Comparison of ENCODE assay signal across 21 mouse cellular contexts in the genomic region with DNA sequence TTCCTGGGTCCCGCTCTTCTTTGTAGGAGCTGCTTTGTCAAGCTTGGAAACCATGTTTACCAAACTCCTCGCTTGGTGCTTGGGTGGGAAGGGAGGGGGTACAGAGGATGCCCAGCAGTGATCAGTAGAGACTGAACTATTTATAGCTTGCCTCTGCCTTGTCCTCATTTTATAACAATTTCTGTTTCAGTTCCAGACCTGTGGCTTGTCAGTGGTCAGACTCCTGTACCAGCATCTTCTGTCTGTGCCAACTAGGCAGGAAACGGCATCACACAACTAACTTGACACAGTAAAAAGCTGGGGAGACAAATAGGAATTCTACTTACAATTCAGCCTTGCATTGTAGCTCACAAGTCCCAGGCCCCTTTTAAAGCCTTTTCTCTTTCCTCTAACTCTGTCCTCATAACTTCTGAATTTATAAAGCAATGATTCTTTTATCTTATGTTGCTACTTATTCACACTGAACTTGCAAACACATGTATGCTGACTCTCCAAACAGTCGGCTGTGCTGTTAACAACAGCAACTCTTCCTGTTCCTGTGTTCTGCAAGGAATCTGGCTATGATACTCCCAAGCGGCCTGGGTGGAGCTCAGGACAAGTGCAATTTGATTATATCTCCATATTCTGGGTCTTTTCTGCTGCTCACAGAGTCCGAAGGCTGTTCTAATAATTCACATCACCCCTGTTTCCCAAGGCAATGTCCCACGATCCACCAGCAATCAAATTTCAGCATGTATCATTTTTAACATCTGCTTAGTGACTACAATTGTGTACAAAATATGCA. TPM values are rescaled to one million over a fixed set of nuclear protein-coding genes. Genes with fewer than 3 reads are reported as not detected.
A peak's percentile ranks its signal among the peaks of the same experiment; 100 is the strongest.
DNase-seq lines count a peak whose midpoint lies in the region; ATAC-seq and TF ChIP-seq lines count a peak whose summit lies in the region.
"Had no signal": no experiment of that assay in that cellular context is flagged by ENCODE, and none has a peak within 500 bp of the region (broad histone marks: within the 10 kb centered on the region; RNA-seq: fewer than 3 reads in every experiment).

No protein-coding gene starts in this region.

- no peaks in the 10 kb centered on the region for H3K9me3 ChIP-seq in hindbrain, embryonic 12.5 days (replicated peaks)
- H3K9me3 ChIP-seq in hindbrain, embryonic 10.5 days: no peaks in the 10 kb centered on the region
- H3K9me3 ChIP-seq in hindbrain, postnatal 0 days (ENCODE audit: low read length): no peaks in the 10 kb centered on the region
- H3K9me3 ChIP-seq: embryonic facial prominence, embryonic 13.5 days; megakaryocyte, embryonic 14.5 days had no signal

- peak overlapping the region; percentile 5; the same call in 1 of the 2 replicates for H3K27ac ChIP-seq in hindbrain, embryonic 12.5 days
- no peak overlapping the region for H3K27ac ChIP-seq in hindbrain, embryonic 10.5 days
- H3K27ac ChIP-seq in hindbrain, postnatal 0 days: no peak overlapping the region; the same call in 1 of the 2 replicates
- H3K27ac ChIP-seq: embryonic facial prominence, embryonic 13.5 days; left cerebral cortex, adult 2 months had no signal

- DNase-seq in gastrocnemius, postnatal 25 days: peak; percentile 15
- no peak for DNase-seq in gastrocnemius, postnatal 10 days
- DNase-seq in hindbrain, embryonic 10.5 days (ENCODE audit: low spot score): no peak
- DNase-seq in Muller cell, postnatal 12 days (ENCODE audit: inconsistent ontology term): peak; percentile 55
- DNase-seq in hindbrain, postnatal 0 days (ENCODE audit: low spot score): peak; percentile 22
- no peak for DNase-seq in adipocyte (ENCODE audit: low spot score)
- DNase-seq in layer of hippocampus, postnatal 25 days (ENCODE audit: extremely low spot score in 1 of 2, low spot score in 1 of 2): no peak
- DNase-seq: cerebellum, adult 9-11 months; kidney, postnatal 36 days; left cerebral cortex, postnatal 4 days; liver; lung, postnatal 10 days; right cerebral cortex, postnatal 14 days; thymus, postnatal 36 days had no signal

- no peak for TF ChIP-seq CTCF in hindbrain, postnatal 0 days (IDR thresholded peaks at IDR 0.05; ENCODE audit: low read depth)

- H3K27me3 ChIP-seq in hindbrain, embryonic 12.5 days: no peaks in the 10 kb centered on the region
- no peaks in the 10 kb centered on the region for H3K27me3 ChIP-seq in hindbrain, embryonic 10.5 days (ENCODE audit: insufficient read depth, poor library complexity, severe bottlenecking)
- no peaks in the 10 kb centered on the region for H3K27me3 ChIP-seq in hindbrain, postnatal 0 days (ENCODE audit: insufficient read depth, low read length)
- H3K27me3 ChIP-seq: CH12.LX; embryonic facial prominence, embryonic 13.5 days; megakaryocyte, embryonic 14.5 days had no signal

- H3K9ac ChIP-seq in hindbrain, embryonic 12.5 days: no peak overlapping the region
- H3K9ac ChIP-seq in hindbrain, postnatal 0 days (replicated peaks; ENCODE audit: low read length): no peak overlapping the region
- H3K9ac ChIP-seq: embryonic facial prominence, embryonic 13.5 days had no signal

- ATAC-seq in hindbrain, embryonic 12.5 days (ENCODE audit: low FRiP score): no peak
- ATAC-seq in hindbrain, postnatal 0 days: no peak
- ATAC-seq: forebrain, embryonic 14.5 days had no signal

- H3K4me3 ChIP-seq in hindbrain, embryonic 12.5 days: no peak overlapping the region
- no peak overlapping the region for H3K4me3 ChIP-seq in hindbrain, embryonic 10.5 days
- no peak overlapping the region for H3K4me3 ChIP-seq in hindbrain, postnatal 0 days (ENCODE audit: low read length)
- H3K4me3 ChIP-seq: embryonic facial prominence, embryonic 13.5 days; left cerebral cortex, adult 2 months; megakaryocyte, embryonic 14.5 days had no signal

- WGBS in hindbrain, embryonic 12.5 days: 77% methylated on average over 7 of the region's 7 CpGs
- WGBS in hindbrain, embryonic 10.5 days: 79% methylated on average over 7 of the region's 7 CpGs
- WGBS in hindbrain, postnatal 0 days: 60% methylated on average over 7 of the region's 7 CpGs

- H3K4me2 ChIP-seq in hindbrain, embryonic 12.5 days (replicated peaks): no peak overlapping the region
- H3K4me2 ChIP-seq in hindbrain, postnatal 0 days (ENCODE audit: low read depth, low read length): no peak overlapping the region
- H3K4me2 ChIP-seq: embryonic facial prominence, embryonic 13.5 days had no signal

- H3K36me3 ChIP-seq in hindbrain, embryonic 12.5 days: peaks cover 4% of the 10 kb centered on the region; the same call in 1 of the 2 replicates
- no peaks in the 10 kb centered on the region for H3K36me3 ChIP-seq in hindbrain, embryonic 10.5 days
- H3K36me3 ChIP-seq in hindbrain, postnatal 0 days (ENCODE audit: insufficient read depth, low read length): no peaks in the 10 kb centered on the region
- H3K36me3 ChIP-seq: embryonic facial prominence, embryonic 13.5 days had no signal

- 0 out of 2 replicates have a peak, but pooled peaks cover 4% of the 10 kb centered on the region for H3K4me1 ChIP-seq in hindbrain, embryonic 12.5 days
- H3K4me1 ChIP-seq in hindbrain, embryonic 10.5 days (replicated peaks): no peaks in the 10 kb centered on the region
- 0 out of 2 replicates have a peak, but pooled peaks cover 4% of the 10 kb centered on the region for H3K4me1 ChIP-seq in hindbrain, postnatal 0 days (ENCODE audit: insufficient read depth, low read length)

RNA-seq across cellular contexts. Expression of a gene that starts 12.9 kb away (rescaled TPM):
- total RNA-seq in gastrocnemius, postnatal 25 days (2021): 10 to 100 TPM; 20.7 to 36.8 TPM
- total RNA-seq in gastrocnemius, postnatal 10 days (2021): 10 to 100 TPM; 50.8 to 56.3 TPM
- 33.1 and 34.2 TPM in 2 replicates for polyA plus RNA-seq in hindbrain, embryonic 12.5 days (2016; fragmentation: Nextera tagmentation; extraction: Ambion mirVana)
- polyA plus RNA-seq in hindbrain, embryonic 10.5 days (2016; fragmentation: Nextera tagmentation; extraction: Ambion mirVana): 11.2 and 18.7 TPM in 2 replicates
- 77.3 and 87.2 TPM in 2 replicates for total RNA-seq in hindbrain, postnatal 0 days (2014; rRNA removed)
- 19.9 and 21.3 TPM in 2 replicates for polyA plus RNA-seq in hindbrain, postnatal 0 days (2015; fragmentation: Nextera tagmentation; extraction: Ambion mirVana)
- total RNA-seq in layer of hippocampus, postnatal 25 days (2021): 100 to 1,000 TPM; 121 to 133 TPM
- total RNA-seq: MEL had no signal

Comparison
In these comparisons a context has a peak if more than half of its experiments do, and no peak if none do; other contexts are left out.
1. DNase-seq: peak in gastrocnemius, postnatal 25 days (single experiment), Muller cell, postnatal 12 days (single experiment) and hindbrain, postnatal 0 days (single experiment); none in gastrocnemius, postnatal 10 days (single experiment), hindbrain, embryonic 10.5 days (single experiment), adipocyte (single experiment) and layer of hippocampus, postnatal 25 days (0 of 2).